Mouse (Mus musculus) bone marrow, adult 2 months (tissue): ENCODE data around the gene Timm22.

Source experiments
- CTCF ChIP-seq: fragments of 200-500 bp; IDR thresholded peaks from 2 replicates; pipeline ENCODE4 v1.5.1; 2011; ENCODE audit warnings: low read length, control low read depth; ENCODE audit not compliant: control insufficient read depth, insufficient read depth
- POLR2A ChIP-seq: fragments of 200-500 bp; IDR thresholded peaks from 2 replicates; pipeline ENCODE4 v1.6.1; 2011; ENCODE audit warnings: low read depth, mild to moderate bottlenecking, control low read depth, low read length, borderline replicate concordance; ENCODE audit not compliant: control insufficient read depth

DNA sequence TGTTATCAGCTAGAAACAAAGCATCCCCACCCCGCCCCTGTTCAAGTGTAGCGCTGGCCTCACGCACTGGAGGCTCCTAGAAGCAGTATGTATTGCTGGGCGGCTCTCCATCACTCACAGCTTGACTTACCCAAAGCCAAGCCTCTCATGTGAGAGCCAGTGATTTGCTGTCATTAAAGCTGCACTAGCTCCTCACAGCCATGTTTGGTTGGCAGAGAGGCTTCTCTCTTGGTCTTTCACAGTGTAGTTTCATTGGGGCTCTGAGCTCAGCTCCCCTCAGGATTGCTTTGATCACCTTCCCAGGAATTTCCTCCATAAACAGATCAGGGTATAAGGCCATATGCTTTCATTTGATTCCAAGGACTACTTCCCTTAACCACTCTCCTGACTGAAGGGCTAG lies 6.5 kb downstream of the Timm22 start:
- TF ChIP-seq POLR2A (no peak), CTCF (no peak)
